Mouse (Mus musculus) hindbrain, embryonic 16.5 days (tissue): ENCODE results near the gene Slc41a2. TPM values are rescaled to one million over a fixed set of nuclear protein-coding genes. Genes with fewer than 3 reads are reported as not detected.

Experiments
- ATAC-seq: fragments of 200-750 bp; cut with Nextera tagmentation; 2 replicates; pipeline ENCODE4 v1.8.0; 2017; ENCODE audit warnings: moderate TSS enrichment, moderate library complexity
- H3K27ac ChIP-seq: fragments of 300-500 bp; sonication (generic); 2 replicates; pipeline ENCODE4 v1.5.1; 2014; ENCODE audit warnings: low read depth, mild to moderate bottlenecking, control low read depth, low read length, moderate library complexity
- H3K27me3 ChIP-seq: fragments of 300-500 bp; sonication (generic); replicated peaks from 2 replicates; pipeline ENCODE4 v1.6.1; 2014; ENCODE audit warnings: low read length; ENCODE audit not compliant: control insufficient read depth, insufficient read depth
- H3K36me3 ChIP-seq: fragments of 300-500 bp; sonication (generic); 2 replicates; pipeline ENCODE4 v1.6.1; 2014; ENCODE audit warnings: mild to moderate bottlenecking, low read length, moderate library complexity, mixed read lengths; ENCODE audit not compliant: control insufficient read depth, insufficient read depth
- H3K4me1 ChIP-seq: fragments of 300-500 bp; sonication (generic); 2 replicates; pipeline ENCODE4 v1.6.1; 2014; ENCODE audit warnings: low read depth, low read length; ENCODE audit not compliant: control insufficient read depth, insufficient read depth
- H3K4me2 ChIP-seq: fragments of 300-500 bp; sonication (generic); 2 replicates; pipeline ENCODE4 v1.6.1; 2014; ENCODE audit warnings: mild to moderate bottlenecking, low read length, control low read depth, moderate library complexity
- H3K4me3 ChIP-seq: fragments of 300-500 bp; sonication (generic); 2 replicates; pipeline ENCODE4 v1.5.1; 2014; ENCODE audit warnings: mild to moderate bottlenecking, low read length, control low read depth, moderate library complexity
- H3K9ac ChIP-seq: fragments of 300-500 bp; sonication (generic); 2 replicates; pipeline ENCODE4 v1.6.1; 2014; ENCODE audit warnings: low read depth, mild to moderate bottlenecking, control low read depth, low read length, moderate library complexity
- H3K9me3 ChIP-seq: fragments of 300-500 bp; sonication (generic); 2 replicates; pipeline ENCODE4 v1.6.1; 2014; ENCODE audit warnings: mild to moderate bottlenecking, low read length, moderate library complexity; ENCODE audit not compliant: control insufficient read depth
- WGBS: fragments of 180-500 bp; shearing (Covaris S2); extraction: QIAGEN DNeasy Blood & Tissue Kit; methylation state at CpG from one replicate; pipeline ENCODE4 v1.1.7; 2014; 5-methylcytosine and 5-hydroxymethylcytosine counted together
- polyA plus RNA-seq: library from polyadenylated mRNA; unstranded; fragments of >200 nt; fragmentation: Nextera tagmentation; extraction: Ambion mirVana; gene quantifications from 2 replicates; pipeline ENCODE4 v1.2.1, GENCODE M21; 2015

The Slc41a2 gene
- polyA plus RNA-seq, 1 experiment from 2014 or later: 11.0 TPM

DNA sequence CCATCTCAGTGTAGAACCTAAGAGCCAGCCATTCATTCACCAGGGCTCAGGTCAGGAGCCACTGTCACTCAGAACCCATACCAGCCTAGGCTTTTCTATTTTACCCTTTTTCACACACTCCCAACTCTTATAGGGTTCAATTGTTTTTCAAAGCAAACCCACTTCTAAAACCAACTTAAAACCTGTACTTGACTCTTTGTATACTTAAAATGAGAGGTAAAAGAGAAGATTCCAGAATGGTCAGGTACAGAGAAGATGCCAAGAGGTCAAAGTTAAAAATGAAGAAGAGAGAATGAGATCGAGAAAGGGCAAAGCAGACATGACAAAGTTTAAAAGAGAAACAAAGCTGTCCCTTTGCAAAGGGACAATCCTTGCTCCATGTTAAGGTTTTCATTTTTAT is 11.8 kb downstream of the Slc41a2 start:
- Histone ChIP-seq H3K9me3 (no peaks in the 10 kb centered on the region), H3K4me1 (no peaks in the 10 kb centered on the region), H3K27ac (no peak overlapping the region), H3K9ac (no peak overlapping the region), H3K36me3 (no peaks in the 10 kb centered on the region), H3K27me3 (no peaks in the 10 kb centered on the region), H3K4me2 (no peak overlapping the region), H3K4me3 (no peak overlapping the region)
- WGBS: 93% methylated on average over 1 of the region's 1 CpGs
- no peak for ATAC-seq

DNA sequence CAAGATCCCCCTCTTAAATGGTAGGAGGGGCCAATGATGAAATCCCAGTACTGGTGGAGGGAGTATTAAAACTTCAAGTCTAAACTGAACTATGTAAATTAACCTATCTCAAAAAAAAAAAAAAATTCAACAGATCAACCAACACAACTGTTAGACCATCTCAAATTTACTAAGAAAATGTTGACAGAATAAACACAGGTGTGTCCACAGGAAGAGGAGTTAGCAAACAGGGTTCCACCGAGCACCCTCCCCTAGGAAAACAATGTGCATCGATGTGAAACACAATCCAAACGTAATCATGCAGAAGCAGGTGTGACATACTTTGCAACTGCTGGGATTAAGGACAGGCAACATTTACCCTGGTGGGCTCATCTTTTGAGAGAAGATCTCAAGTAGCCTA is 12.8 kb downstream of the Slc41a2 start:
- WGBS: 88% methylated on average over 3 of the region's 3 CpGs
- Histone ChIP-seq H3K4me2 (no peak overlapping the region), H3K9ac (no peak overlapping the region), H3K27ac (no peak overlapping the region), H3K4me1 (no peaks in the 10 kb centered on the region), H3K9me3 (no peaks in the 10 kb centered on the region), H3K4me3 (no peak overlapping the region), H3K27me3 (no peaks in the 10 kb centered on the region), H3K36me3 (no peaks in the 10 kb centered on the region)
- no peak for ATAC-seq

DNA sequence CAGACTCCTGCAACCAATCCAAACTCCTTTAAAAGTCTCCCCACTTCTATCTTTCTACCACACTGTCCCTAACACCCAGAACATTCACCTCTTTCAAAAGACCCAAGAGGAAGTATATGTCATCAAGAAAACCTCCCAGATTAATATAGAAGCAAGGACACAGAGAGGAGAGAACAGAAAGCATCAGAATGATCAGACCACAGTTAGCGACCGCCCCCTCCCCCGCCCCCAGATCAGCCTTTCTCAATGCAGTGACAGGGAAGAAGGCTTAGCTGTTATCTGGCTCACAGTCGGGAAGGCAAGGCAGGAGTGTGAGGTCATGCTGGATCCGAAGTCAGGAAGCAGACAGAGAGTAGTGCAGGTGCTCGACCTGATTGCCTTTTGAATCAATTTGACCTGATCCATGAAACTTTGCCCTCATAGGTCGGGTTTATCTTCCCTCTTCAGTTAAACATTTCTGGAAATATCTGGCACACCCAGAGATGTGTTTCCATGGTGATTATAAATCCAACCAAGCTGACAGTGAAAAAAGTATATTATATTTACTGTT is 15.1 kb downstream of the Slc41a2 start:
- Histone ChIP-seq H3K27me3 (no peaks in the 10 kb centered on the region), H3K36me3 (no peaks in the 10 kb centered on the region), H3K9me3 (no peaks in the 10 kb centered on the region), H3K4me3 (no peak overlapping the region), H3K9ac (no peak overlapping the region), H3K4me2 (no peak overlapping the region), H3K4me1 (no peaks in the 10 kb centered on the region), H3K27ac (no peak overlapping the region)
- no peak for ATAC-seq
- 53% methylated on average over 7 of the region's 7 CpGs for WGBS

DNA sequence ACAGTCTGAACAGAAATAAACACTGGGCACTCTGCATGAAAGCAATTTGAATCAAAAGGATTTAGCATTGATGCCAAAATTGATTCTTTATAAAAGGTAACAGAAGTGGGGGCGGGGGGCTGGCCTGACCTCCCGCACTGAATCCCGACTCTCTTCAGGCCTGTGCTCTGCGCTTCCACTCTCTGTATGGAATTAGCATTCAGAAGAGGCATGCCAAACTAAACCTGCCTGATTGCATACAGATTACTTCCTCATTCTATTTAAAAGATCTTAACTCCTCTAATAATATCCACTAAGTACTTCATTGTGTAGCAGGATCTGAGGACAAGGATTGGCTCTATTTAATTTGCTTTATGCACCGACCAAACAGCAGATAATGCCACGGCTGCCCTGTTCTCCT is 16.2 kb downstream of the Slc41a2 start:
- Histone ChIP-seq H3K27ac (no peak overlapping the region), H3K36me3 (no peaks in the 10 kb centered on the region), H3K4me3 (no peak overlapping the region), H3K4me1 (no peaks in the 10 kb centered on the region), H3K9ac (no peak overlapping the region), H3K27me3 (no peaks in the 10 kb centered on the region), H3K9me3 (no peaks in the 10 kb centered on the region), H3K4me2 (no peak overlapping the region)
- ATAC-seq: peak; percentile 58
- 56% methylated on average over 6 of the region's 6 CpGs for WGBS

DNA sequence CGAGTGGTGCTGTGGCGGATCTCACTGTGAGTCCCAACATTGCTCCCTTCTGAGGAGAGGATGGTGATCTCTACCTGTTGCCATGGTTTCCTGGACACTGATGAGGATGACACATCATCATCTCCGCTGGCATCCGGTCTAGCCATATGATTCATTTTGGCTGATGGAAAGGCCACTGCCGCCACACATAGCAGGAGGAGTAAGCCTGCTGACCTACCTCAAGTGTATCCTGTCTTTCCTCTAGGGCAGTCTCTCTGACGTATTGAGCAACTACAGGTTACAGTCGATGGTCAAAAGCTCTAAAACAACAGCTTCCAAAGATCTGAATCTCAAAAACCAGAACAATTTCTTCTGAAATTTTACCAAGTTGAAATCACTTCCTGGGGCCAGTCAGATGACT is 16.8 kb downstream of the Slc41a2 start:
- 94% methylated on average over 7 of the region's 7 CpGs for WGBS
- no peak overlapping the region for H3K9ac ChIP-seq
- H3K9me3 ChIP-seq: no peaks in the 10 kb centered on the region
- no peak overlapping the region for H3K4me3 ChIP-seq
- no peak overlapping the region for H3K27ac ChIP-seq
- H3K36me3 ChIP-seq: no peaks in the 10 kb centered on the region
- no peak overlapping the region for H3K4me2 ChIP-seq
- ATAC-seq: no peak
- no peaks in the 10 kb centered on the region for H3K27me3 ChIP-seq
- no peaks in the 10 kb centered on the region for H3K4me1 ChIP-seq

DNA sequence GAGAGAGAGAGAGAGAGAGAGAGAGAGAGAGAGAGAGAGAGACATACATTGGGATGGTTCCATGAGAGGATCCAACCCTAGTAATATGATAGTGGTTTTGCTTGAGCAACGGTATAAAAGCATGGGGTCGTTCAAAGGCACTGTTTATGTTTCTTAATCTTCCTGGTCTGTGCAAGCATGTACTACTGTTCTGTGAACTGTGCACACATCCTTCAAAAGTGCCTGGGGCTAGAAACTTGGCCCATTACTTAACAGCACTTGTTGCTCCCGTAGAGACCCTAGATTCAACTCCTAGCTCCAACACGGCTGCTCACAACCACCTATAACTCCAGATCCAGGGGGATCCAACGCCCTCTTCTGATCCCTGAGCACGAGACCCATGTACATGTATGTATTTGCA is 17.3 kb downstream of the Slc41a2 start:
- Histone ChIP-seq H3K9me3 (no peaks in the 10 kb centered on the region), H3K4me3 (no peak overlapping the region), H3K4me1 (no peaks in the 10 kb centered on the region), H3K27ac (no peak overlapping the region), H3K4me2 (no peak overlapping the region), H3K27me3 (no peaks in the 10 kb centered on the region), H3K9ac (no peak overlapping the region), H3K36me3 (no peaks in the 10 kb centered on the region)
- 85% methylated on average over 6 of the region's 6 CpGs for WGBS
- ATAC-seq: no peak

DNA sequence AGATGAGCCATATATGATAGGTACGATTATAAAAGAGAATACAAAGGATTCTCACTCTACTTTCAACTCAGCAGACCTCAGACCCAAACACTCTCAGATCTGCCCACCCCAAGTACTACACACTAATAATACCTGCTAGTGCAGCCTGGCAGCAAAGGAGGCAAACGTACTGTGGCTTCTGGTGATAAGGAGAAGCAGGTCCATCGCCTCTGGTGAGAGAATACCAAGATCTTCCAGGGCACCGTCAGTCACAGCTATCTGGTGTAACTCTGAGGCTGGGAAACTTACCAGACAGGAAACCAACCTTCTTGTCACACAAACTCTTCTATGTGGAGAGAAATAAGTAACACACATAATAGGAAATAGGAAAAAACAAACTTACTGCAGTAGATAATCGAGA is 24.6 kb downstream of the Slc41a2 start:
- H3K4me2 ChIP-seq: no peak overlapping the region
- H3K27ac ChIP-seq: no peak overlapping the region
- WGBS: 90% methylated on average over 5 of the region's 5 CpGs
- no peaks in the 10 kb centered on the region for H3K9me3 ChIP-seq
- no peak overlapping the region for H3K9ac ChIP-seq
- no peaks in the 10 kb centered on the region for H3K4me1 ChIP-seq
- ATAC-seq: no peak
- H3K36me3 ChIP-seq: 0 out of 2 replicates have a peak, but pooled peaks cover 3% of the 10 kb centered on the region
- no peak overlapping the region for H3K4me3 ChIP-seq
- no peaks in the 10 kb centered on the region for H3K27me3 ChIP-seq

DNA sequence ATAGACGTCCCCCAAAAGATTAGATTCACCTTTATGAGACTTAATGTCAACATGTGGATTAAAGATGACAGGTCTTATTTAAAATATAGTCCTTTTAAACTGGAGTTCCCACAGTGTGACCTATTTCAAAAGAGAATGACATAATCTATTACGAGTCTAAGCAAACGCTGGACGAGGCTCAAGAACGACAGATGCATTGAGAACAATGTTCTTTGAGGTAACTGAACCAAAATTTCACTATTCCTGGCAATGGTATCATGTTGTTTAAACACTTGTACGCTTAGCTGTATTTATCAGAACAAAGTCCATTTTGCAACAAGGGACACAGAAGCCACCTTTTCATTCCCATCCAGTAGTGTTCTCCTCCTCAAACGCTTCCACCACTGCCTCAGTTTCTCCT is 27.3 kb downstream of the Slc41a2 start:
- no peaks in the 10 kb centered on the region for H3K9me3 ChIP-seq
- no peak overlapping the region for H3K4me3 ChIP-seq
- H3K36me3 ChIP-seq: 0 out of 2 replicates have a peak, but pooled peaks cover 3% of the 10 kb centered on the region
- H3K27me3 ChIP-seq: no peaks in the 10 kb centered on the region
- no peak overlapping the region for H3K4me2 ChIP-seq
- ATAC-seq: no peak
- no peaks in the 10 kb centered on the region for H3K4me1 ChIP-seq
- H3K27ac ChIP-seq: no peak overlapping the region
- H3K9ac ChIP-seq: no peak overlapping the region
- WGBS: 88% methylated on average over 7 of the region's 7 CpGs

DNA sequence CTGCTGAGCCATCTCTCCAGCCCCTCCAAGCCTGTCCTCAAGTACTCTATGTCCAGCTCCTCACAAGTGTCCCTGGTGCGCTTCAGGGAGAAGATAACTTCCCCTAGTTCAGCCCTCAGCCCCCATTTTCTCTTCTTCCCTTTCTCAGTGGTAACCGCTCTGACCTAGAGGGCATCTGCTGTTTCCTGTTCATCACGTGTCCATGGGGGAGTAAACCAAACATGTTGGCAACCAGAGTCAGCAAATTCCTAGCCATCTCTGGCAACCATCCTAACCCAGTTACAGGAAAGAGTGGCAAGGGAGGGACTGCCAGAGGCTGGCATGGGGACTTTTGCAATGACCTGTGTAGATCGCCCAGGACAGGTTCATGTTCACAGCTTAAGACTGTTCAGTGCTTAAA is 36.0 kb downstream of the Slc41a2 start:
- 88% methylated on average over 4 of the region's 4 CpGs for WGBS
- H3K36me3 ChIP-seq: no peaks in the 10 kb centered on the region
- no peaks in the 10 kb centered on the region for H3K9me3 ChIP-seq
- no peak overlapping the region for H3K9ac ChIP-seq
- H3K4me2 ChIP-seq: no peak overlapping the region
- H3K4me3 ChIP-seq: no peak overlapping the region
- H3K27ac ChIP-seq: no peak overlapping the region
- no peaks in the 10 kb centered on the region for H3K27me3 ChIP-seq
- no peaks in the 10 kb centered on the region for H3K4me1 ChIP-seq
- no peak for ATAC-seq

DNA sequence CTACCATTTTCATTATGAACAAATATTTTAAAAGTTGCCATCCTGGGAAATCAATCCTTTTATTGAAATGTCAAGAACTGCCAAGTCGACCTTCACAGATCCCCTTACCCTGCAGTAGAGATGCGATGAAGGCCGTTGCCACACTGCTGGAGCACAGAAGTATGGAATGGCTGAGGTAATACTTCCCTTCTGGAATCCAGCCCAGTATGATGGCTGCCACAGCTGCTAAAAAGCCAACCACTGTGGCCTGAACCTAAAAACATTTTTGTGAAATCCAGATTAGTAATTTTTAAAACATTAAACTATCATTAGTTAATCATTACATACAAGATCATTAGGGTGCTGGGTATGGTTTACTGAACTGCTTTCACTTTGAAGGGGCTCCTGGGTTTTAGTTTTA is 36.6 kb downstream of the Slc41a2 start:
- H3K9ac ChIP-seq: no peak overlapping the region
- no peak overlapping the region for H3K4me2 ChIP-seq
- H3K27me3 ChIP-seq: no peaks in the 10 kb centered on the region
- WGBS: 76% methylated on average over 3 of the region's 3 CpGs
- no peaks in the 10 kb centered on the region for H3K9me3 ChIP-seq
- H3K4me1 ChIP-seq: no peaks in the 10 kb centered on the region
- no peak for ATAC-seq
- H3K36me3 ChIP-seq: no peaks in the 10 kb centered on the region
- no peak overlapping the region for H3K27ac ChIP-seq
- no peak overlapping the region for H3K4me3 ChIP-seq
